Mouse (Mus musculus) kidney, embryonic 14.5 days (tissue): ENCODE results near the gene Klhdc1. TPM values are rescaled to one million over a fixed set of nuclear protein-coding genes. Genes with fewer than 3 reads are reported as not detected.

Experiments used
- ATAC-seq: fragments of 200-750 bp; cut with Nextera tagmentation; 2 replicates; pipeline ENCODE4 v1.8.0; 2017; ENCODE audit warnings: moderate number of reproducible peaks, mild to moderate bottlenecking, moderate TSS enrichment, moderate library complexity; ENCODE audit not compliant: low FRiP score, low TSS enrichment
- H3K27ac ChIP-seq: fragments of 300-500 bp; sonication (generic); 2 replicates; pipeline ENCODE4 v1.5.1; 2014; ENCODE audit warnings: low read depth, mild to moderate bottlenecking, low read length, moderate library complexity, mixed read lengths
- H3K27me3 ChIP-seq: fragments of 300-500 bp; sonication (generic); 2 replicates; pipeline ENCODE4 v1.6.1; 2014; ENCODE audit warnings: mild to moderate bottlenecking, low read length; ENCODE audit not compliant: control insufficient read depth, insufficient read depth
- H3K36me3 ChIP-seq: fragments of 300-500 bp; sonication (generic); 2 replicates; pipeline ENCODE4 v1.6.1; 2014; ENCODE audit warnings: low read length, mixed read lengths; ENCODE audit not compliant: control insufficient read depth, insufficient read depth
- H3K4me1 ChIP-seq: fragments of 300-500 bp; sonication (generic); 2 replicates; pipeline ENCODE4 v1.6.1; 2014; ENCODE audit warnings: low read length, mixed read lengths; ENCODE audit not compliant: control insufficient read depth, insufficient read depth
- H3K4me2 ChIP-seq: fragments of 300-500 bp; sonication (generic); replicated peaks from 2 replicates; pipeline ENCODE4 v1.6.1; 2014; ENCODE audit warnings: low read depth, mild to moderate bottlenecking, low read length
- H3K4me3 ChIP-seq: fragments of 300-500 bp; sonication (generic); 2 replicates; pipeline ENCODE4 v1.5.1; 2014; ENCODE audit warnings: mild to moderate bottlenecking, low read length
- H3K9ac ChIP-seq: fragments of 300-500 bp; sonication (generic); 2 replicates; pipeline ENCODE4 v1.6.1; 2014; ENCODE audit warnings: low read depth, mild to moderate bottlenecking, low read length, moderate library complexity
- H3K9me3 ChIP-seq: fragments of 300-500 bp; sonication (generic); 2 replicates; pipeline ENCODE4 v1.6.1; 2016; ENCODE audit warnings: low read length; ENCODE audit not compliant: control insufficient read depth
- WGBS: fragments of 180-500 bp; shearing (Covaris S2); extraction: QIAGEN DNeasy Blood & Tissue Kit; methylation state at CpG from one replicate; pipeline ENCODE4 v1.1.7; 2014; 5-methylcytosine and 5-hydroxymethylcytosine counted together
- polyA plus RNA-seq: library from polyadenylated mRNA; unstranded; fragments of >200 nt; fragmentation: Nextera tagmentation; extraction: Ambion mirVana; gene quantifications from 2 replicates; pipeline ENCODE4 v1.2.1, GENCODE M21; 2014

The Klhdc1 gene
- polyA plus RNA-seq, 1 experiment from 2014 or later, result 5.7 TPM

DNA sequence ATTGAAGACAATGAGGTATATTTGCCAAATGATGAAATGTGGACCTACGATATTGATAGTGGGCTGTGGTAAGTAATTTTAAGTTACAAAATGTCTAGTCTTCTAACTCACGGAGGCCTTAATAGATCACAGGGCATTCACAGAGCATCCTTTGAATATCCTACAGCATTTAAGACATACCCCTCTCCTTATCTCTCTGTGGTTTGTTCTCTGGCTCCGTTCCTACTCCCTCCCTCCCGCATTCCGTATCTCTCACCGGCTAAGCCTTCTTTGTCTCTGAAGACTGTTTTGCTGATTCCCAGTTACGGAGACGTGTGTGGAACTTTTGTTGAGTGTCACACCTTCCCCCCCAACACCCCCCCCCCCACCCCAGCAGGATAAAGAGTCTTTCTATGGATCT, 9.8 kb downstream of the Klhdc1 start:
- 93% methylated on average over 8 of the region's 8 CpGs for WGBS
- Histone ChIP-seq H3K27ac (no peak overlapping the region), H3K9ac (no peak overlapping the region), H3K27me3 (no peaks in the 10 kb centered on the region), H3K4me3 (no peak overlapping the region), H3K4me1 (no peaks in the 10 kb centered on the region), H3K36me3 (no peaks in the 10 kb centered on the region), H3K4me2 (no peak overlapping the region), H3K9me3 (no peaks in the 10 kb centered on the region)
- ATAC-seq, result no peak

DNA sequence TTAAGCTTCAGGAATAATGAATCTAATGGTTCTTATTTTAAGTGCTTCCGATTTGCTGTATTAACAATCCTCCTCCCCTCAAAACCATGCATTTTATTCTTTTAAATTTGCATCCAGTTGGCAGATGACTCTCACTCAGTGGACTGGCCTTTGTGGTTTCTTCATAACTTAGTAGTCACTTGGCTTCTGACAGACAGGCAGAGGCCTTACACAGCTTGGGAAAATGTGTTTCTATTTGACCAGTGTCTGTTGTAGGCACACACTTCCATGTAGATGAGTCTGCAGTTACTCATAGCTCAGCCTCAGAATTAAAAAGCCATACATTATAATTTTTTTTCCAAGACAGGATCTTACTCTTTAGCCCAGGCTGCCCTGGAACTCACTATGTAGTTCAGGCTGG, 12.8 kb downstream of the Klhdc1 start:
- H3K4me3 ChIP-seq, result no peak overlapping the region
- H3K9ac ChIP-seq, result no peak overlapping the region
- H3K4me2 ChIP-seq, result no peak overlapping the region
- H3K27ac ChIP-seq, result no peak overlapping the region
- no peaks in the 10 kb centered on the region for H3K4me1 ChIP-seq
- no peaks in the 10 kb centered on the region for H3K36me3 ChIP-seq
- ATAC-seq, result no peak
- H3K27me3 ChIP-seq, result no peaks in the 10 kb centered on the region
- no peaks in the 10 kb centered on the region for H3K9me3 ChIP-seq
- WGBS, result 94% methylated on average over 1 of the region's 1 CpGs

DNA sequence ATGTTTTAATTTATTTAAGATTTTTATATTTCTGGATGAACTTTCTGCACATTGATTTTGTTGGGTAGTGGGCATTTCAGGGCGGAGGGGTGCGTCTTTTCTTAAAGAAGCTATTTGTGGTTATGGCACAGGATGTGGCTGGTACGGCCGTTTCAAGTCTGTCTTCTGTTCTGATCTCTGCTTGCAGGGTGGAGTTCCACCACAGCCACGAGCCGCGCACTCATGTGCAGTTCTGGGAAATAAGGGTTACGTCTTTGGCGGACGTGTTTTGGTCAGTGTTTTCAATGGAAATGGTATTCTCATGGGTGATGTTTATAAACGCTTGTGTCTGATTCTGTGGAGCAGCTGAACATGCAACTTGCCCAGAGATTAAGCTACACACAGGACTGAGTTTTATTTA, 16.9 kb downstream of the Klhdc1 start:
- no peak overlapping the region for H3K4me2 ChIP-seq
- 88% methylated on average over 11 of the region's 11 CpGs for WGBS
- no peaks in the 10 kb centered on the region for H3K4me1 ChIP-seq
- no peak overlapping the region for H3K4me3 ChIP-seq
- no peaks in the 10 kb centered on the region for H3K36me3 ChIP-seq
- H3K9ac ChIP-seq, result no peak overlapping the region
- ATAC-seq, result no peak
- no peaks in the 10 kb centered on the region for H3K27me3 ChIP-seq
- no peaks in the 10 kb centered on the region for H3K9me3 ChIP-seq
- H3K27ac ChIP-seq, result no peak overlapping the region

DNA sequence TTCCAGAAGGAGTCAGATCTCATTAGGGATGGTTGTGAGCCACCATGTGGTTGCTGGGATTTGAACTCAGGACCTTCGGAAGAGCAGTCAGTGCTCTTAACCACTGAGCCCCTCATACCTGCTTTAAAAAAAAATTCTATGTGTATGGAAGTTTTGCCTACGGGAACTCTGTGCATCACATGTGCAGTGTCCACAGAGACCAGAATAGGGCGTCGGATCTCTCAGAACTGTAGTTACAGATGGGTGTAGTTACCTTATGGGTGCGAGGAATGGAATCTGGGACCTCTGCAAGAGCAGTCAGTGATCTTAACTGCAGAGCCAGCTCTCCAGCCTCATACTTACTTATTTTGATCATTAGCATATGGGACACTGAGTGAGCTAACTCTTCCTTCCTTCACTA, 21.3 kb downstream of the Klhdc1 start:
- Histone ChIP-seq H3K36me3 (no peaks in the 10 kb centered on the region), H3K9me3 (no peaks in the 10 kb centered on the region), H3K9ac (no peak overlapping the region), H3K27me3 (no peaks in the 10 kb centered on the region), H3K4me2 (no peak overlapping the region), H3K4me3 (no peak overlapping the region), H3K27ac (no peak overlapping the region), H3K4me1 (no peaks in the 10 kb centered on the region)
- ATAC-seq, result no peak
- 93% methylated on average over 5 of the region's 5 CpGs for WGBS

DNA sequence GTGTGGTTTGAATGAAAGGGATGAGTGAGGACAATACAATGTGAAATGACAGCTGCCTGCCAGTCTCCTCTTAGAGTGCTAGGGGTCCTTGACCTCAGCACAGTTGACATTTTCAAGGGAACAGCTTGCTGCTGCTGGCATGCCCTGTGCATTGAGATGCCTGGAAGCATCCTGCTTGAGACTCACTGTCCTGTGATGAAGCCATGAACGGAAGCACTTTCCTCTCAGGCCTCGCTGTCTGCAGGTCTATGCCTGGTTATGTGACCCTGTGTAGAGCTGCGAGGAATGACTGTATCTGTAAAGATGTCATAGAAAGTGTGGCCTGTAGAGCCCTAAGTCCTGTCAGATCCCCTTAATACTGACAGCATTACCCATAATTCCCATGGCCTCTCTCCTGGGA, 24.1 kb downstream of the Klhdc1 start:
- Histone ChIP-seq H3K27me3 (no peaks in the 10 kb centered on the region), H3K9me3 (no peaks in the 10 kb centered on the region), H3K36me3 (no peaks in the 10 kb centered on the region), H3K9ac (no peak overlapping the region), H3K4me1 (no peaks in the 10 kb centered on the region), H3K4me2 (no peak overlapping the region), H3K27ac (no peak overlapping the region), H3K4me3 (no peak overlapping the region)
- WGBS, result 90% methylated on average over 3 of the region's 3 CpGs
- no peak for ATAC-seq

DNA sequence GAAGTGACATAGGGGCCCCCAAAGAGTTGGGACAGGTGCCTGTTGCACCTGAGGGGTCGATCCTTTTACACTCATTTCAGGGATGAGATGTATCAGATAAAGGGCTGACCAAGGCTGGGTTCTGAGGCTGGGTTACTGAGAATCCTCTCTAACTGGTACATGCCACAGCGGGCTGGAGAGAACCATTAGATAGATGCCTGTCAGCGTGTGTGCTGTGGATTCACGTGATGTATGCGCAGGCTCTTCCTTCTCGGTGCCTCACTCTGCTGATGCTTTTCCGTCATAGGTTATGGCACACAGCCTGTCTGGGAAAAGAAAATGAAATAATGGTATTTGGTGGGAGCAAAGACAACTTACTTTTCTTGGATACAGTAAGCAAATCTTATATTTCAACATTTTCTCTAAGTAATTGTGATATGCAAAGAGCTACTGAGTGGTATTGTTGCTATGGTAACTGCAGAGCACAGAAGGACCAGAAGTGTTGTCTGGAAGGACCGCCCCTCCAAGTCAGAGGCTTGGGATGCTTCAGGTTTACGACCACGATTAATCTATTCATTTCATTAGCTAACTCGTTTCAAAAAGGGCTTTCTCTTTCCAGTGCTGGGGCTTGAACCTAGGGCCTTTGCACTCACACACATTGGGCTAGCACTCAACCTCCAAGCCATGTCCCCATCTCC, 27.1 kb downstream of the Klhdc1 start:
- Histone ChIP-seq H3K27ac (no peak overlapping the region), H3K9me3 (no peaks in the 10 kb centered on the region), H3K4me3 (no peak overlapping the region), H3K4me2 (no peak overlapping the region), H3K27me3 (no peaks in the 10 kb centered on the region), H3K9ac (no peak overlapping the region), H3K4me1 (no peaks in the 10 kb centered on the region), H3K36me3 (no peaks in the 10 kb centered on the region)
- 78% methylated on average over 11 of the region's 11 CpGs for WGBS
- ATAC-seq, result no peak

DNA sequence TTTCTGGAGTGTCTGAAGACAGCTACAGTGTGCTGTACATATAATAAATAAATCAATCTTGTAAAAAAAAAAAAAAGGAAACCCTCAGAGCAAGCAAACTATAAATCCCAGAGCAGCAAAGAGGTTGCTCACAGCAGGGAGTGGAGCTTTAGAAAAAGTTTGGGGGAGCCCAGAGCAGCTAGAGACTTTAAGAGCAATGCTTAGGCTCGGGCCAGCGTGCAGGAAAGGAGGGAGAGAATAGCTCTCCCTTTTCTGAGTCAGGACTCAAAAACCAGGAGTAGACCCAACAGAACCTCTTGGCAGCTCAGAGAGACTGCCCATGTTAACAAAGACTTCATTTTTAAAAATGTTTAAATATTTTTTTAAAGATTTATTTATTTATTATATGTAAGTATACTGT, 28.0 kb downstream of the Klhdc1 start:
- ATAC-seq, result no peak
- H3K27ac ChIP-seq, result no peak overlapping the region
- no peak overlapping the region for H3K9ac ChIP-seq
- no peaks in the 10 kb centered on the region for H3K4me1 ChIP-seq
- no peaks in the 10 kb centered on the region for H3K27me3 ChIP-seq
- H3K36me3 ChIP-seq, result no peaks in the 10 kb centered on the region
- H3K4me2 ChIP-seq, result no peak overlapping the region
- WGBS, result 63% methylated on average over 2 of the region's 2 CpGs
- H3K4me3 ChIP-seq, result no peak overlapping the region
- no peaks in the 10 kb centered on the region for H3K9me3 ChIP-seq

DNA sequence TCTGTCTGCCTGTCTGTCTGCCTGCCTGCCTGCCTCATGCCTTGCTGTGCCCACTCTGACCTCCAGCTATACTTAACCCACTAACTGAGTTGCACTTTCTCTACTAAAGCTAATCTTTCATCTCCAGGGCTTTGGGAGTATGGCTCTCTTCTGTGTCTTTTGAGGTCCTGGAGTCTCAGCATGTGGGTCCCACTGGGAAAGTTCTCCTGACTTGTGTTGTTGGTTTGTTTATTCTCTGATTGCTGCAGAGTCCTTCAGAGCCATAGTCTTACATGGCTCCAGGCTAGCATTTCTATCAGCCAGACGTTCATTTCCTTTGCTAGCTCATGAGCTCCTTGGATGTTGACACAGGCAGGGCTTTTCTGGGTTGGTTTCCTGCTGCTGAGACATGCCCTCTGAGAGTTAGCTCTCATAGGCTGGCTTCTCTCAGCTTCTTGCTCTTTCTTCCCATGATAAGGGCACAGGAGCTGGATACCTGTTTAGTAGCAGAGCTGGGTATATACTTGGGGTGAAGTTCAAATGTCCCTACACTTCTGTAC, 39.0 kb downstream of the Klhdc1 start:
- no peaks in the 10 kb centered on the region for H3K9me3 ChIP-seq
- no peak for ATAC-seq
- no peak overlapping the region for H3K27ac ChIP-seq
- H3K27me3 ChIP-seq, result no peaks in the 10 kb centered on the region
- no peak overlapping the region for H3K4me2 ChIP-seq
- WGBS, result 42% methylated on average over 1 of the region's 1 CpGs
- H3K9ac ChIP-seq, result no peak overlapping the region
- H3K4me1 ChIP-seq, result no peaks in the 10 kb centered on the region
- no peaks in the 10 kb centered on the region for H3K36me3 ChIP-seq
- H3K4me3 ChIP-seq, result no peak overlapping the region

DNA sequence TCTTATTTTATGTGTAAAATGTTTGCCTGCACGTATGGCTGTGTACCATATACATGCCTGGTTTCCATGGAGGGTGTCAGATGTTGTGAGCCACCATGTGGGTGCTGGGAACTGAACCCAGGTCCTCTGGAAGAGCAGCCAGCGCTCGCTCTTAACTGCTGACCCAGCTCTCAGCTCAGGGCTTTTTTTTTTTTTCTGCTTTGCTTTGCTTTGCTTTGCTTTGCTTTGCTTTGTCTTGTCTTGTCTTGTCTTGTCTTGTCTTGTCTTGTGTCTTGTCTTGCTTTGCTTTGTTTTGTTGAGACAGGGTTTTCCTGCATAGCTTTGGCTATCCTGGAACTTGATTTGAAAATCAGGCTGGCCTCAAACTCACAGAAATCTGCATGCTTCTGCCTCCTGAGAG, 39.9 kb downstream of the Klhdc1 start:
- ATAC-seq, result no peak
- no peaks in the 10 kb centered on the region for H3K9me3 ChIP-seq
- no peak overlapping the region for H3K4me3 ChIP-seq
- H3K9ac ChIP-seq, result no peak overlapping the region
- no peaks in the 10 kb centered on the region for H3K27me3 ChIP-seq
- H3K4me2 ChIP-seq, result no peak overlapping the region
- H3K27ac ChIP-seq, result no peak overlapping the region
- 88% methylated on average over 3 of the region's 3 CpGs for WGBS
- no peaks in the 10 kb centered on the region for H3K36me3 ChIP-seq
- H3K4me1 ChIP-seq, result no peaks in the 10 kb centered on the region
